Mouse (Mus musculus) cerebellum, adult 2 months (tissue): ENCODE results near the gene Ccrl2. TPM values are rescaled to one million over a fixed set of nuclear protein-coding genes. Genes with fewer than 3 reads are reported as not detected.

Experiments
- DNase-seq, 2 experiments: peaks; one replicate each; pipeline ENCODE4 v3.0.0; 2021
- H3K27ac ChIP-seq: fragments of 200-500 bp; 2 replicates; pipeline ENCODE4 v1.5.1; 2012; ENCODE audit warnings: low read length, control low read depth, inconsistent platforms; ENCODE audit not compliant: insufficient read depth
- H3K27me3 ChIP-seq: fragments of 200-500 bp; 2 replicates; pipeline ENCODE4 v1.6.1; 2012; ENCODE audit warnings: inconsistent platforms, mild to moderate bottlenecking, low read length, moderate library complexity; ENCODE audit not compliant: control insufficient read depth, insufficient read depth
- H3K4me1 ChIP-seq: fragments of 200-500 bp; 2 replicates; pipeline ENCODE4 v1.6.1; 2011; ENCODE audit warnings: low read length; ENCODE audit not compliant: control insufficient read depth, insufficient read depth
- H3K4me3 ChIP-seq: fragments of 200-500 bp; replicated peaks from 2 replicates; pipeline ENCODE3; 2011; ENCODE audit warnings: mild to moderate bottlenecking, low read depth, low read length, control low read depth; ENCODE audit not compliant: insufficient read depth
- CTCF ChIP-seq: fragments of 200-500 bp; IDR thresholded peaks from 2 replicates; pipeline ENCODE4 v1.5.1; 2011; ENCODE audit warnings: low read depth, mild to moderate bottlenecking, control low read depth, low read length, moderate library complexity, borderline replicate concordance; ENCODE audit not compliant: insufficient read depth
- POLR2A ChIP-seq: fragments of 200-500 bp; IDR thresholded peaks from 2 replicates; pipeline ENCODE4 v1.6.1; 2011; ENCODE audit warnings: low read length, control low read depth, borderline replicate concordance; ENCODE audit not compliant: insufficient read depth
- WGBS: fragments of 180-500 bp; shearing (Covaris S2); methylation state at CpG from one replicate; pipeline ENCODE4 v1.1.7; 2018; 5-methylcytosine and 5-hydroxymethylcytosine counted together
- polyA plus RNA-seq: library from polyadenylated mRNA; depleted of rRNA; stranded (reverse); fragments of >200 nt; gene quantifications from 2 replicates; pipeline ENCODE4 v1.2.3, GENCODE M21; 2012

Ccrl2 gene
- polyA plus RNA-seq, 1 experiment, result 1.1 TPM

- 63% methylated on average over 14 of the region's 14 CpGs for WGBS
- no peak for TF ChIP-seq CTCF
- no peak for TF ChIP-seq POLR2A
- no peak overlapping the region for H3K4me3 ChIP-seq
Measured at GRCm38 (mm10) chr9:111057544-111058370, 438 bp upstream of the Ccrl2 start.

GRCm38 (mm10) chr9:111056519-111056797 lies 861 bp downstream of the Ccrl2 start:
- H3K27ac ChIP-seq, result no peak overlapping the region

More at GRCm38 (mm10) chr9:111057544-111058370, 438 bp upstream of the Ccrl2 start:
- H3K4me1 ChIP-seq, result no peaks in the 10 kb centered on the region; the same call in 1 of the 2 replicates
- no peak overlapping the region for H3K27ac ChIP-seq
- DNase-seq, result no peak
- H3K27me3 ChIP-seq, result no peaks in the 10 kb centered on the region

GRCm38 (mm10) chr9:111055800-111056518 lies 1.4 kb downstream of the Ccrl2 start:
- Histone ChIP-seq H3K27ac (no peak overlapping the region), H3K4me1 (no peaks in the 10 kb centered on the region; the same call in 1 of the 2 replicates), H3K4me3 (no peak overlapping the region), H3K27me3 (no peaks in the 10 kb centered on the region)
- no peak for TF ChIP-seq CTCF
- no peak for TF ChIP-seq POLR2A
- DNase-seq, result no peak
- 81% methylated on average over 29 of the region's 29 CpGs for WGBS

More at GRCm38 (mm10) chr9:111056519-111056797, 861 bp downstream of the Ccrl2 start:
- Histone ChIP-seq H3K4me1 (no peaks in the 10 kb centered on the region; the same call in 1 of the 2 replicates), H3K27me3 (no peaks in the 10 kb centered on the region), H3K4me3 (peak overlapping the region; percentile 25)
- DNase-seq, result no peak
- TF ChIP-seq POLR2A (no peak), CTCF (no peak)
- 39% methylated on average over 11 of the region's 11 CpGs for WGBS

GRCm38 (mm10) chr9:111054923-111055322 lies 2.4 kb downstream of the Ccrl2 start:
- no peak for DNase-seq
- WGBS, result 83% methylated on average over 9 of the region's 9 CpGs
- Histone ChIP-seq H3K27me3 (no peaks in the 10 kb centered on the region), H3K4me3 (no peak overlapping the region), H3K4me1 (no peaks in the 10 kb centered on the region; the same call in 1 of the 2 replicates), H3K27ac (no peak overlapping the region)
- TF ChIP-seq POLR2A (no peak), CTCF (no peak)

- H3K27me3 ChIP-seq, result no peaks in the 10 kb centered on the region
- no peaks in the 10 kb centered on the region for H3K4me1 ChIP-seq
- 86% methylated on average over 3 of the region's 3 CpGs for WGBS
- DNase-seq, result no peak
- TF ChIP-seq CTCF (no peak), POLR2A (no peak)
- H3K27ac ChIP-seq, result no peak overlapping the region
- no peak overlapping the region for H3K4me3 ChIP-seq
Measured at GRCm38 (mm10) chr9:111048452-111048851, 8.9 kb downstream of the Ccrl2 start.

- no peak for DNase-seq
- WGBS, result 90% methylated on average over 5 of the region's 5 CpGs
- Histone ChIP-seq H3K27me3 (no peaks in the 10 kb centered on the region), H3K27ac (no peak overlapping the region), H3K4me3 (no peak overlapping the region), H3K4me1 (no peaks in the 10 kb centered on the region)
- no peak for TF ChIP-seq CTCF
- no peak for TF ChIP-seq POLR2A
Measured at GRCm38 (mm10) chr9:111047266-111047665, 10.1 kb downstream of the Ccrl2 start.

- no peak for DNase-seq
- 88% methylated on average over 3 of the region's 3 CpGs for WGBS
- Histone ChIP-seq H3K4me3 (no peak overlapping the region), H3K27ac (no peak overlapping the region), H3K4me1 (no peaks in the 10 kb centered on the region), H3K27me3 (no peaks in the 10 kb centered on the region)
- TF ChIP-seq POLR2A, result no peak
- TF ChIP-seq CTCF, result no peak
Measured at GRCm38 (mm10) chr9:111046222-111046621, 11.1 kb downstream of the Ccrl2 start.
